Mouse (Mus musculus): ENCODE measurements around the gene Spns3. TPM values are rescaled to one million over a fixed set of nuclear protein-coding genes. Genes with fewer than 3 reads are reported as not detected.

Gene Spns3
- polyA plus RNA-seq, 1 experiment: 0.02 TPM

- H3K79me2 ChIP-seq (ENCODE audit: control insufficient read depth, insufficient read depth): no peaks in the 10 kb centered on the region
- TF ChIP-seq USF1 (IDR thresholded peaks at IDR 0.05; ENCODE audit: low read depth) (no peak), POLR2AphosphoS2 (IDR thresholded peaks at IDR 0.05; ENCODE audit: insufficient read length, low read depth) (no peak), E2F4 (IDR thresholded peaks at IDR 0.05; ENCODE audit: insufficient read depth) (no peak), POLR2A (IDR thresholded peaks at IDR 0.05; ENCODE audit: insufficient read length, low read depth) (no peak), MYOG (IDR thresholded peaks at IDR 0.05; ENCODE audit: control insufficient read depth in 1 of 3, insufficient read depth in 1 of 3, insufficient read length in 2 of 3, low read depth in 2 of 3) (no peak), MYOD1 (IDR thresholded peaks at IDR 0.05; ENCODE audit: control insufficient read depth in 1 of 3, insufficient read length in 2 of 3, low read depth in 2 of 3) (no peak), TCF12 (IDR thresholded peaks at IDR 0.05; ENCODE audit: insufficient read depth, poor library complexity, severe bottlenecking) (no peak), MAX (IDR thresholded peaks at IDR 0.05; ENCODE audit: low read depth) (no peak), CEBPB (IDR thresholded peaks at IDR 0.05; ENCODE audit: insufficient read depth, poor library complexity, severe bottlenecking) (no peak), REST (IDR thresholded peaks at IDR 0.05; ENCODE audit: insufficient read depth, insufficient read length) (no peak), TCF3 (IDR thresholded peaks at IDR 0.05; ENCODE audit: insufficient read length, low read depth) (no peak), SRF (IDR thresholded peaks at IDR 0.05; ENCODE audit: control insufficient read depth, insufficient read length, low read depth) (no peak)
- H3K4me3 ChIP-seq: no peak overlapping the region
Observed at GRCm38 (mm10) chr11:72514967-72515366, 35.3 kb downstream of the Spns3 start.

GRCm38 (mm10) chr11:72508651-72509050, 41.7 kb downstream of the Spns3 start:
- Histone ChIP-seq H3K4me3 (no peak overlapping the region), H3K4me2 (ENCODE audit: low read depth) (no peak overlapping the region), H3ac (ENCODE audit: control insufficient read depth, insufficient read length) (no peak overlapping the region), H3K27me3 (ENCODE audit: control insufficient read depth, insufficient read depth, insufficient read length) (peaks cover 17% of the 10 kb centered on the region), H3K79me2 (ENCODE audit: control insufficient read depth, insufficient read depth) (no peaks in the 10 kb centered on the region), H3K36me3 (ENCODE audit: control insufficient read depth, insufficient read depth) (no peaks in the 10 kb centered on the region)
- no peak for TF ChIP-seq TCF12 (IDR thresholded peaks at IDR 0.05; ENCODE audit: insufficient read depth, poor library complexity, severe bottlenecking)
- no peak for TF ChIP-seq E2F4 (IDR thresholded peaks at IDR 0.05; ENCODE audit: insufficient read depth)
- no peak for TF ChIP-seq MYOG (IDR thresholded peaks at IDR 0.05; ENCODE audit: control insufficient read depth in 1 of 3, insufficient read depth in 1 of 3, insufficient read length in 2 of 3, low read depth in 2 of 3)
- no peak for TF ChIP-seq USF1 (IDR thresholded peaks at IDR 0.05; ENCODE audit: low read depth)
- no peak for TF ChIP-seq SRF (IDR thresholded peaks at IDR 0.05; ENCODE audit: control insufficient read depth, insufficient read length, low read depth)
- no peak for TF ChIP-seq TCF3 (IDR thresholded peaks at IDR 0.05; ENCODE audit: insufficient read length, low read depth)
- TF ChIP-seq POLR2A (IDR thresholded peaks at IDR 0.05; ENCODE audit: insufficient read length, low read depth): no peak
- no peak for TF ChIP-seq POLR2AphosphoS2 (IDR thresholded peaks at IDR 0.05; ENCODE audit: insufficient read length, low read depth)
- TF ChIP-seq MYOD1 (IDR thresholded peaks at IDR 0.05; ENCODE audit: control insufficient read depth in 1 of 3, insufficient read length in 2 of 3, low read depth in 2 of 3): no peak
- no peak for TF ChIP-seq REST (IDR thresholded peaks at IDR 0.05; ENCODE audit: insufficient read depth, insufficient read length)
- TF ChIP-seq CEBPB (IDR thresholded peaks at IDR 0.05; ENCODE audit: insufficient read depth, poor library complexity, severe bottlenecking): no peak
- TF ChIP-seq MAX (IDR thresholded peaks at IDR 0.05; ENCODE audit: low read depth): no peak

More at GRCm38 (mm10) chr11:72514967-72515366, 35.3 kb downstream of the Spns3 start:
- peaks cover 5% of the 10 kb centered on the region for H3K27me3 ChIP-seq (ENCODE audit: control insufficient read depth, insufficient read depth, insufficient read length)
- no peak overlapping the region for H3K4me2 ChIP-seq (ENCODE audit: low read depth)
- no peaks in the 10 kb centered on the region for H3K36me3 ChIP-seq (ENCODE audit: control insufficient read depth, insufficient read depth)
- no peak overlapping the region for H3ac ChIP-seq (ENCODE audit: control insufficient read depth, insufficient read length)

GRCm38 (mm10) chr11:72507651-72508050, 42.7 kb downstream of the Spns3 start:
- H3K4me3 ChIP-seq: no peak overlapping the region
- no peak overlapping the region for H3ac ChIP-seq (ENCODE audit: control insufficient read depth, insufficient read length)
- H3K36me3 ChIP-seq (ENCODE audit: control insufficient read depth, insufficient read depth): no peaks in the 10 kb centered on the region
- no peaks in the 10 kb centered on the region for H3K79me2 ChIP-seq (ENCODE audit: control insufficient read depth, insufficient read depth)
- TF ChIP-seq POLR2A (IDR thresholded peaks at IDR 0.05; ENCODE audit: insufficient read length, low read depth): no peak
- TF ChIP-seq CEBPB (IDR thresholded peaks at IDR 0.05; ENCODE audit: insufficient read depth, poor library complexity, severe bottlenecking): no peak
- no peak for TF ChIP-seq TCF12 (IDR thresholded peaks at IDR 0.05; ENCODE audit: insufficient read depth, poor library complexity, severe bottlenecking)
- TF ChIP-seq REST (IDR thresholded peaks at IDR 0.05; ENCODE audit: insufficient read depth, insufficient read length): no peak
- no peak for TF ChIP-seq USF1 (IDR thresholded peaks at IDR 0.05; ENCODE audit: low read depth)
- TF ChIP-seq MYOG (IDR thresholded peaks at IDR 0.05; ENCODE audit: control insufficient read depth in 1 of 3, insufficient read depth in 1 of 3, insufficient read length in 2 of 3, low read depth in 2 of 3): no peak
- TF ChIP-seq MAX (IDR thresholded peaks at IDR 0.05; ENCODE audit: low read depth): no peak
- no peak for TF ChIP-seq E2F4 (IDR thresholded peaks at IDR 0.05; ENCODE audit: insufficient read depth)
- no peak for TF ChIP-seq SRF (IDR thresholded peaks at IDR 0.05; ENCODE audit: control insufficient read depth, insufficient read length, low read depth)
- TF ChIP-seq POLR2AphosphoS2 (IDR thresholded peaks at IDR 0.05; ENCODE audit: insufficient read length, low read depth): no peak
- TF ChIP-seq MYOD1 (IDR thresholded peaks at IDR 0.05; ENCODE audit: control insufficient read depth in 1 of 3, insufficient read length in 2 of 3, low read depth in 2 of 3): no peak
- no peak overlapping the region for H3K4me2 ChIP-seq (ENCODE audit: low read depth)
- H3K27me3 ChIP-seq (ENCODE audit: control insufficient read depth, insufficient read depth, insufficient read length): peaks cover 17% of the 10 kb centered on the region

- H3ac ChIP-seq (ENCODE audit: control insufficient read depth, insufficient read length): no peak overlapping the region
- H3K36me3 ChIP-seq (ENCODE audit: control insufficient read depth, insufficient read depth): no peaks in the 10 kb centered on the region
- H3K4me2 ChIP-seq (ENCODE audit: low read depth): no peak overlapping the region
- TF ChIP-seq MAX (IDR thresholded peaks at IDR 0.05; ENCODE audit: low read depth) (no peak), USF1 (IDR thresholded peaks at IDR 0.05; ENCODE audit: low read depth) (no peak), POLR2AphosphoS2 (IDR thresholded peaks at IDR 0.05; ENCODE audit: insufficient read length, low read depth) (no peak), MYOD1 (IDR thresholded peaks at IDR 0.05; ENCODE audit: control insufficient read depth in 1 of 3, insufficient read length in 2 of 3, low read depth in 2 of 3) (no peak), E2F4 (IDR thresholded peaks at IDR 0.05; ENCODE audit: insufficient read depth) (no peak), POLR2A (IDR thresholded peaks at IDR 0.05; ENCODE audit: insufficient read length, low read depth) (no peak), TCF3 (IDR thresholded peaks at IDR 0.05; ENCODE audit: insufficient read length, low read depth) (no peak), SRF (IDR thresholded peaks at IDR 0.05; ENCODE audit: control insufficient read depth, insufficient read length, low read depth) (no peak), CEBPB (IDR thresholded peaks at IDR 0.05; ENCODE audit: insufficient read depth, poor library complexity, severe bottlenecking) (no peak), REST (IDR thresholded peaks at IDR 0.05; ENCODE audit: insufficient read depth, insufficient read length) (no peak), MYOG (IDR thresholded peaks at IDR 0.05; ENCODE audit: control insufficient read depth in 1 of 3, insufficient read depth in 1 of 3, insufficient read length in 2 of 3, low read depth in 2 of 3) (no peak), TCF12 (IDR thresholded peaks at IDR 0.05; ENCODE audit: insufficient read depth, poor library complexity, severe bottlenecking) (no peak)
- H3K4me3 ChIP-seq: no peak overlapping the region
- peaks cover 4% of the 10 kb centered on the region for H3K27me3 ChIP-seq (ENCODE audit: control insufficient read depth, insufficient read depth, insufficient read length)
- H3K79me2 ChIP-seq (ENCODE audit: control insufficient read depth, insufficient read depth): no peaks in the 10 kb centered on the region
Observed at GRCm38 (mm10) chr11:72504016-72504797, 46.1 kb downstream of the Spns3 start.

Data from myocyte (in vitro differentiated cells).